Mouse (Mus musculus) CH12.LX (cell line): ENCODE data around the gene Wrap53. TPM values are rescaled to one million over a fixed set of nuclear protein-coding genes. Genes with fewer than 3 reads are reported as not detected.

Experiments used
- DNase-seq: peaks from one replicate; pipeline ENCODE4 v3.0.0-alpha.2; 2013; ENCODE audit errors: extremely low read depth
- H3K27ac ChIP-seq: 2 replicates; pipeline ENCODE4 v1.5.1; 2012; ENCODE audit warnings: low read depth, mild to moderate bottlenecking, control low read depth, moderate library complexity; ENCODE audit not compliant: insufficient read depth
- H3K27me3 ChIP-seq: replicated peaks from 2 replicates; pipeline ENCODE3; 2012; ENCODE audit warnings: inconsistent platforms
- H3K36me3 ChIP-seq, 2 experiments: replicated peaks in 1 of 2; 2 replicates each; pipeline versions ENCODE3 to v1.6.1; 2012; ENCODE audit warnings: inconsistent platforms in 1 of 2, low read length in 1 of 2, mild to moderate bottlenecking in 1 of 2, mixed read lengths in 1 of 2, moderate library complexity in 1 of 2; ENCODE audit not compliant: control insufficient read depth in 1 of 2, insufficient read depth in 1 of 2
- H3K4me1 ChIP-seq, 2 experiments: 2 replicates each; pipeline ENCODE4 v1.6.1; 2012; ENCODE audit warnings: inconsistent platforms in 1 of 2, moderate library complexity in 1 of 2; ENCODE audit not compliant: insufficient read depth in 2 of 2, control insufficient read depth in 1 of 2
- H3K4me2 ChIP-seq: 2 replicates; pipeline ENCODE4 v1.6.1; 2012; ENCODE audit warnings: low read depth, mild to moderate bottlenecking, control low read depth; ENCODE audit not compliant: poor library complexity, insufficient read depth, severe bottlenecking
- H3K4me3 ChIP-seq, 3 experiments: fragments of 150-350 bp in 1 of 3; sonication (generic) in 1 of 3; replicated peaks in 1 of 3; 2 replicates each; pipeline versions ENCODE3 to v1.5.1; 2011 to 2012; ENCODE audit warnings: low read depth in 2 of 3, low read length in 2 of 3, mild to moderate bottlenecking in 2 of 3, moderate library complexity in 2 of 3, control low read depth in 1 of 3, improper control_type of control experiment in 1 of 3, inconsistent platforms in 1 of 3, mixed read lengths in 1 of 3; ENCODE audit not compliant: poor library complexity in 1 of 3
- H3K79me2 ChIP-seq: replicated peaks from 2 replicates; pipeline ENCODE4 v1.6.1; 2012; ENCODE audit warnings: mild to moderate bottlenecking, moderate library complexity; ENCODE audit not compliant: control insufficient read depth, poor library complexity, insufficient read depth, severe bottlenecking; ENCODE audit errors: extremely low read depth
- H3K9ac ChIP-seq: 2 replicates; pipeline ENCODE4 v1.6.1; 2012; ENCODE audit warnings: low read depth, mild to moderate bottlenecking, control low read depth, moderate library complexity; ENCODE audit not compliant: insufficient read depth
- H3K9me3 ChIP-seq: replicated peaks from 2 replicates; pipeline ENCODE3; 2012; ENCODE audit warnings: low read length, inconsistent platforms, mixed read lengths
- BHLHE40 ChIP-seq: IDR thresholded peaks from 2 replicates; pipeline ENCODE4 v1.6.1; 2011; ENCODE audit warnings: mild to moderate bottlenecking, low read depth, low read length, improper control_type of control experiment
- CHD1 ChIP-seq: IDR thresholded peaks from 2 replicates; pipeline ENCODE4 v1.6.1; 2012; ENCODE audit warnings: low read depth, low read length, improper control_type of control experiment, inconsistent platforms
- CTCF ChIP-seq, 2 experiments: IDR thresholded peaks in 1 of 2; conservative IDR thresholded peaks in 1 of 2; 2 replicates each; pipeline ENCODE4 v1.5.1; 2011 to 2012; ENCODE audit warnings: low read depth in 2 of 2, low read length in 2 of 2, improper control_type of control experiment in 1 of 2, inconsistent platforms in 1 of 2, mild to moderate bottlenecking in 1 of 2, moderate library complexity in 1 of 2
- E2F4 ChIP-seq: IDR thresholded peaks from 2 replicates; pipeline ENCODE4 v1.6.1; 2011; ENCODE audit warnings: low read depth, low read length, improper control_type of control experiment; ENCODE audit not compliant: insufficient replicate concordance
- ELF1 ChIP-seq: IDR thresholded peaks from 2 replicates; pipeline ENCODE4 v1.6.1; 2014; ENCODE audit warnings: low read depth, mild to moderate bottlenecking, inconsistent platforms, low read length, improper control_type of control experiment
- EP300 ChIP-seq: IDR thresholded peaks from 2 replicates; pipeline ENCODE4 v1.6.1; 2011; ENCODE audit warnings: low read length, improper control_type of control experiment
- ETS1 ChIP-seq: conservative IDR thresholded peaks from 2 replicates; pipeline ENCODE4 v1.6.1; 2012; ENCODE audit warnings: low read depth, mild to moderate bottlenecking, inconsistent platforms, low read length, improper control_type of control experiment, moderate library complexity
- IRF4 ChIP-seq: IDR thresholded peaks from 2 replicates; pipeline ENCODE4 v1.6.1; 2014; ENCODE audit warnings: low read depth, mild to moderate bottlenecking, inconsistent platforms, low read length, improper control_type of control experiment
- JUND ChIP-seq: conservative IDR thresholded peaks from 2 replicates; pipeline ENCODE4 v1.6.1; 2011; ENCODE audit warnings: low read depth, low read length, improper control_type of control experiment
- MAFK ChIP-seq: IDR thresholded peaks from 2 replicates; pipeline ENCODE4 v1.6.1; 2011; ENCODE audit warnings: low read length, improper control_type of control experiment; ENCODE audit not compliant: insufficient replicate concordance
- MEF2A ChIP-seq: IDR thresholded peaks from 2 replicates; pipeline ENCODE4 v1.6.1; 2014; ENCODE audit warnings: low read depth, mild to moderate bottlenecking, inconsistent platforms, low read length, improper control_type of control experiment, borderline replicate concordance
- MYC ChIP-seq: IDR thresholded peaks from 2 replicates; pipeline ENCODE4 v1.6.1; 2011; ENCODE audit warnings: low read depth, mild to moderate bottlenecking, improper control_type of control experiment, low read length
- NRF1 ChIP-seq: IDR thresholded peaks from 2 replicates; pipeline ENCODE4 v1.6.1; 2014; ENCODE audit warnings: low read depth, mild to moderate bottlenecking, inconsistent platforms, low read length, improper control_type of control experiment, moderate library complexity
- PAX5 ChIP-seq: IDR thresholded peaks from 2 replicates; pipeline ENCODE4 v1.6.1; 2012; ENCODE audit warnings: low read length, inconsistent platforms, mixed read lengths
- RCOR1 ChIP-seq: conservative IDR thresholded peaks from 2 replicates; pipeline ENCODE4 v1.6.1; 2012; ENCODE audit warnings: low read depth, mild to moderate bottlenecking, inconsistent platforms, low read length, improper control_type of control experiment
- SIN3A ChIP-seq: IDR thresholded peaks from 2 replicates; pipeline ENCODE4 v1.6.1; 2012; ENCODE audit warnings: low read length, improper control_type of control experiment, inconsistent platforms
- SMC3 ChIP-seq: IDR thresholded peaks from 2 replicates; pipeline ENCODE4 v1.6.1; 2011; ENCODE audit warnings: low read depth, low read length, improper control_type of control experiment
- TBP ChIP-seq: conservative IDR thresholded peaks from 2 replicates; pipeline ENCODE4 v1.6.1; 2011; ENCODE audit warnings: low read depth, low read length, improper control_type of control experiment
- TCF12 ChIP-seq: IDR thresholded peaks from 2 replicates; pipeline ENCODE4 v1.6.1; 2014; ENCODE audit warnings: low read depth, mild to moderate bottlenecking, inconsistent platforms, low read length, improper control_type of control experiment
- USF1 ChIP-seq: IDR thresholded peaks from 2 replicates; pipeline ENCODE4 v1.6.1; 2014; ENCODE audit warnings: low read depth, mild to moderate bottlenecking, inconsistent platforms, low read length, improper control_type of control experiment
- USF2 ChIP-seq: conservative IDR thresholded peaks from 2 replicates; pipeline ENCODE4 v1.6.1; 2011; ENCODE audit warnings: low read depth, low read length, improper control_type of control experiment
- ZNF384 ChIP-seq: IDR thresholded peaks from 2 replicates; pipeline ENCODE4 v1.6.1; 2012; ENCODE audit warnings: low read depth, low read length, improper control_type of control experiment, inconsistent platforms
- dilution Hi-C: fragments of 300-500 bp; cut with MboI; formaldehyde crosslinking; loops from 2 replicates; pipeline ENCODE4 v1.14.3; 2020; ENCODE audit warnings: low sequenced_read_pairs; ENCODE audit not compliant: extremely low pct_unique_long_range_greater_than_20kb, extremely low pct_ligation_motif_present
- in situ Hi-C: fragments of 300-500 bp; cut with MboI; formaldehyde crosslinking; loops from 3 replicates; pipeline ENCODE4 v1.14.3; 2019; ENCODE audit warnings: low sequenced_read_pairs, low pct_ligation_motif_present, low pct_unique_long_range_greater_than_20kb, mixed read lengths
- polyA plus RNA-seq: library from polyadenylated mRNA; unstranded; fragments of >175 nt; gene quantifications from 2 replicates; pipeline ENCODE4 v1.2.1, GENCODE M21; 2012; ENCODE audit warnings: low read depth; ENCODE audit not compliant: insufficient read length
- total RNA-seq, 2 experiments: library from RNA; depleted of rRNA; stranded (reverse); fragments of 300-350 nt in 1 of 2; fragments of >200 nt in 1 of 2; gene quantifications; 2 replicates each; pipeline ENCODE4 v1.2.3; 2012 to 2014

Gene Wrap53
- total and polyA plus RNA-seq, 3 experiments, result 25.4 to 36.0 (median 34.2) TPM

- H3K36me3 ChIP-seq, result no peaks in the 10 kb centered on the region
- H3K9ac ChIP-seq, result peak overlapping the region; percentile 49; the same call in 1 of the 2 replicates
- H3K27me3 ChIP-seq, result peaks cover 81% of the 10 kb centered on the region
- H3K27ac ChIP-seq, result no peak overlapping the region
- no peaks in the 10 kb centered on the region for H3K79me2 ChIP-seq
- peak overlapping the region; percentile 93 for H3K4me2 ChIP-seq
- H3K4me3 ChIP-seq, result peak overlapping the region in 1 of 3 experiments; percentile 51
- in situ Hi-C loops, result no loop called here
- dilution Hi-C loops, result no loop called here
- TF ChIP-seq MEF2A (no peak), ELF1 (no peak), BHLHE40 (no peak), MYC (no peak), EP300 (no peak), USF1 (no peak), CTCF (conservative IDR thresholded peaks at IDR 0.05 in 1 of 2, IDR thresholded peaks at IDR 0.05 in 1 of 2; ENCODE audit: low read depth in 2 of 2, low read length in 2 of 2) (no peak), ETS1 (no peak), TBP (no peak), IRF4 (no peak), JUND (no peak), ZNF384 (no peak), PAX5 (no peak), SMC3 (no peak), CHD1 (no peak), E2F4 (no peak), USF2 (no peak)
- peaks cover 9 to 14% of the 10 kb centered on the region in 2 experiments for H3K4me1 ChIP-seq
- no peaks in the 10 kb centered on the region for H3K9me3 ChIP-seq
- no peak for DNase-seq
Observed at GRCm38 (mm10) chr11:69604795-69605664, 25.0 kb upstream of the Wrap53 start.

- peaks cover 9 to 14% of the 10 kb centered on the region in 2 experiments for H3K4me1 ChIP-seq
Observed at GRCm38 (mm10) chr11:69604347-69604746, 24.3 kb upstream of the Wrap53 start.

More at GRCm38 (mm10) chr11:69604347-69604746, 24.3 kb upstream of the Wrap53 start:
- H3K36me3 ChIP-seq, result no peaks in the 10 kb centered on the region
- DNase-seq, result no peak
- TF ChIP-seq TCF12, result no peak
- no peak for TF ChIP-seq BHLHE40
- TF ChIP-seq CHD1, result no peak
- TF ChIP-seq RCOR1, result no peak
- no peak for TF ChIP-seq MYC
- TF ChIP-seq SIN3A, result no peak
- TF ChIP-seq MAFK, result no peak
- no peak for TF ChIP-seq NRF1
- no peak for TF ChIP-seq TBP
- no peak for TF ChIP-seq IRF4
- peaks cover 74% of the 10 kb centered on the region for H3K27me3 ChIP-seq
- dilution Hi-C loops (no loop called here), in situ Hi-C loops (no loop called here)
- no peak overlapping the region for H3K9ac ChIP-seq
- H3K9me3 ChIP-seq, result no peaks in the 10 kb centered on the region
- H3K79me2 ChIP-seq, result no peaks in the 10 kb centered on the region
- H3K4me3 ChIP-seq, result no peak overlapping the region
- H3K27ac ChIP-seq, result no peak overlapping the region
- H3K4me2 ChIP-seq, result no peak overlapping the region
